Mouse (Mus musculus) liver, embryonic 16.5 days (tissue): Measurements from ENCODE around the gene B4galnt2. TPM values are rescaled to one million over a fixed set of nuclear protein-coding genes. Genes with fewer than 3 reads are reported as not detected.

Experiments
- ATAC-seq: fragments of 200-750 bp; cut with Nextera tagmentation; 2 replicates; pipeline ENCODE4 v1.8.0; 2017; ENCODE audit warnings: low read depth, mild to moderate bottlenecking, moderate number of reproducible peaks, moderate library complexity
- H3K27ac ChIP-seq: fragments of 300-500 bp; sonication (generic); 2 replicates; pipeline ENCODE4 v1.5.1; 2014; ENCODE audit warnings: mild to moderate bottlenecking, low read length
- H3K27me3 ChIP-seq: fragments of 300-500 bp; sonication (generic); 2 replicates; pipeline ENCODE4 v1.6.1; 2014; ENCODE audit warnings: low read depth, low read length, mixed read lengths; ENCODE audit not compliant: control insufficient read depth, insufficient read depth
- H3K36me3 ChIP-seq: fragments of 300-500 bp; sonication (generic); 2 replicates; pipeline ENCODE4 v1.6.1; 2014; ENCODE audit warnings: mild to moderate bottlenecking; ENCODE audit not compliant: control insufficient read depth, insufficient read depth
- H3K4me1 ChIP-seq: fragments of 300-500 bp; sonication (generic); 2 replicates; pipeline ENCODE4 v1.6.1; 2014; ENCODE audit warnings: low read depth, low read length, mixed read lengths; ENCODE audit not compliant: control insufficient read depth
- H3K4me2 ChIP-seq: fragments of 300-500 bp; sonication (generic); 2 replicates; pipeline ENCODE4 v1.6.1; 2014; ENCODE audit warnings: low read depth, low read length, mixed read lengths
- H3K4me3 ChIP-seq: fragments of 300-500 bp; sonication (generic); 2 replicates; pipeline ENCODE4 v1.5.1; 2014; ENCODE audit warnings: low read depth, mild to moderate bottlenecking, low read length
- H3K9ac ChIP-seq: fragments of 300-500 bp; sonication (generic); 2 replicates; pipeline ENCODE4 v1.6.1; 2014; ENCODE audit warnings: low read depth, low read length
- H3K9me3 ChIP-seq: fragments of 300-500 bp; sonication (generic); replicated peaks from 2 replicates; pipeline ENCODE4 v1.6.1; 2016; ENCODE audit warnings: low read length; ENCODE audit not compliant: control insufficient read depth
- WGBS: fragments of 180-500 bp; shearing (Covaris S2); extraction: QIAGEN DNeasy Blood & Tissue Kit; methylation state at CpG from one replicate; pipeline ENCODE4 v1.1.7; 2014; ENCODE audit not compliant: insufficient replicate concordance; 5-methylcytosine and 5-hydroxymethylcytosine counted together
- polyA plus RNA-seq: library from polyadenylated mRNA; unstranded; fragments of >200 nt; fragmentation: Nextera tagmentation; extraction: Ambion mirVana; gene quantifications from 2 replicates; pipeline ENCODE4 v1.2.1, GENCODE M21; 2015

The B4galnt2 gene
- polyA plus RNA-seq, 1 experiment from 2014 or later: 0.50 TPM

DNA sequence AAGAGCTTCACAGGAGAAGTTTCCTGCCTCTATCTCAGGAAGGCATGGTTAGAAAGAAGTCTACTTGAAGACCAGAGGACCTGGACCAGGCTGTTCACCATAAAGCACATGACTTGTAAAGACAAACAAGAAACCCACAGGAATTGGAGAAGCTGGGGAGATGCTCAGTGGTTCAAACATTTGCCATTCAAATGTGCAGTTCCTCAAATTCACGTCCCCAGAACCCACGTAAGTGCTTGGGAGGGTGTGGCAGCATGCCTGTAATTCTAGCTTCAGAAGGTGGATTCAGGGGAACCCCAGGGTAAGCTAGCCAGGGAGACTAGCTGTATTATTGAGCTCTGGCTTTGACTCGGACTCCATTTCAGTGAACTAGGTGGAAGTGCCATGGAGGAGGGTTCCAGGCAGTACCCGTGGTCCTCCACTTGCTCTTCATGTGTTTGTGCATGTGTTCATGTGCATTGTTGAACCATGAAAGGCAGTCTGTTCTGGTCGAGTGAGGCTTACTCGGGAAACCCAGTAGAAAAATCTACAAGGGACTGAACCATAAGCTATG is 44.7 kb downstream of the B4galnt2 start:
- Histone ChIP-seq H3K9ac (no peak overlapping the region), H3K36me3 (no peaks in the 10 kb centered on the region), H3K4me1 (peaks cover 11% of the 10 kb centered on the region), H3K27me3 (no peaks in the 10 kb centered on the region), H3K4me3 (no peak overlapping the region), H3K9me3 (no peaks in the 10 kb centered on the region), H3K27ac (no peak overlapping the region), H3K4me2 (no peak overlapping the region)
- 48% methylated on average over 6 of the region's 6 CpGs for WGBS
- no peak for ATAC-seq

DNA sequence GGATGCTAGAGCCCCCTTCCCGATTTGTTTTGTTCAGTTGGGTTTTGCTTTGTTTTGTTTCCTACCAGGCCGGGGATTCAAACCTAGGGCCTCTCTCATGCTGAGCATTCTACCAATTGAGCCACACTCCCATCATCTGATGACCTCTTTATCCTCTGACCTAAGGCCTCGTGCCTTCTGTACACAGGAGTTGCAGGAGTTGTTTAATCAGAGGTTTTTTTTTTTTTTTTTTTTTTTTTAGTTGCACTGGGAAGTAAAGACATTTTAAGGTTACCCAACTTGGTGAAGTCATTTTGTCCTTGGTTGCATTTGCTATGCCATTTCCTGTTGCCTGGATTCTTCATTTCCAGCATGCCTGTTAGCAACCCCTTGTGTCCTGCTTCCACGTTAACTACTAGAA is 45.2 kb downstream of the B4galnt2 start:
- Histone ChIP-seq H3K36me3 (no peaks in the 10 kb centered on the region), H3K4me3 (no peak overlapping the region), H3K27ac (no peak overlapping the region), H3K9ac (no peak overlapping the region), H3K27me3 (no peaks in the 10 kb centered on the region), H3K9me3 (no peaks in the 10 kb centered on the region), H3K4me2 (no peak overlapping the region), H3K4me1 (peaks cover 11% of the 10 kb centered on the region)
- no peak for ATAC-seq
- WGBS: 55% methylated on average over 4 of the region's 4 CpGs

DNA sequence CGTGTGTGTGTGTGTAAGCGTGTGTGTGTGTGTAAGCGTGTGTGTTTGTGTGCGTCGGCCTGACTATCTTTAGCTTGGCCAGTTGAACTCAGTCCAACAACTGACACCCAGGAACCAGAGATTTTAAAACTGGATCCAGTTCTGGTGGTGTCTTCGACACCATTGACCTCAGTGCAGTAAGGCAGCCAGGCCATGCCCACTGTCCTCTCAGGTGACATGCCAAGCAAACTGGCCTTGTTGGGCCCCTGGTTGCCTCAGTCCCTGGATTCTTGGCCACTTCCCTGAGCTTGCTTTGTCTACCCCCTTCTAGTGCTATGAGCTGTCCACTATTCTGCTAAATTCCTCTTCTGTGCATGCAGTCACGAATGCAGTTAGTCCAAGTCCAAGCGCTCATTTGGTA is 53.3 kb downstream of the B4galnt2 start:
- H3K27ac ChIP-seq: no peak overlapping the region; the same call in 1 of the 2 replicates
- no peaks in the 10 kb centered on the region for H3K36me3 ChIP-seq
- no peak overlapping the region for H3K4me2 ChIP-seq
- H3K9me3 ChIP-seq: no peaks in the 10 kb centered on the region
- ATAC-seq: no peak
- 74% methylated on average over 8 of the region's 8 CpGs for WGBS
- H3K9ac ChIP-seq: no peak overlapping the region
- H3K27me3 ChIP-seq: no peaks in the 10 kb centered on the region
- peaks cover 24% of the 10 kb centered on the region for H3K4me1 ChIP-seq
- H3K4me3 ChIP-seq: no peak overlapping the region

DNA sequence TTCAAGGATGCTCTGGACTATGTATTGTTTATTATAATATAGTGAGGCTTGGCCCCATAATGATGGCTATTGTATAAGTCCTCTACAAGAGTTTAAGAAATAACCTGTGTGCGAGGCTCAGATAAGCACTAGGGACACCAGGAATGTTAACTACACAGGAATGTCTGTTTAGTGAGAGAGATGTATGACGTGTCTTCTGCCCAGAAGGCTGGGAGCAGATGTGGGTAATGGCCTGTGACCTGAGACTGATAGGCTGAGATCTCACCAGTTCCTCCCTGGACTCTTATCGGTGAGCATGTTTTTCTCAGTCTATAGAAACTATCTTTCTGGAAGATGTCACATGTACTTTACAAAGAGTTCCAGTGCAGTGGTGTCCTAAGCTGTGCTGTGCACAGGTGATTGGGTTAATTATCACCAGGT is 54.6 kb downstream of the B4galnt2 start:
- WGBS: 9% methylated on average over 3 of the region's 3 CpGs

DNA sequence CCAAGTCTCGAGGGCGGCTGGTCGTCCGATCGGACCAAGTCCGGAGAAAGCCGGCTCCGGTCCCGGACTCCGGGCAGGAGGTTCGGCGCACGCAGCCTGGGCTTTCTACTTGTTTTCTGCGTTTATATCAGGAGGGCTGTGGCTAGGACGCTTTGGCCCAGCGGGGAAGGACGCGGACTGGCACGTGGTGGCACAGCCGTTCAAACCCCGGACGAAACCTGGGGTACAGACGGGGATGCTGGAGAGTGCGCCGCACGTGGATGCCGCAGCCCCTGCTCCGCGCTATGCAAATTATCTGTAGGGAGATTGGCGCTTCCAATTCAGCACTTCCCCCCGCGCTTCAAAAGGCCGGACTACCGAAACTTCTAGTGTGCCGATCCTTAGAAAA is 55.2 kb downstream of the B4galnt2 start:
- Histone ChIP-seq H3K36me3 (no peaks in the 10 kb centered on the region), H3K27me3 (no peaks in the 10 kb centered on the region), H3K9ac (peak overlapping the region; percentile 77), H3K9me3 (no peaks in the 10 kb centered on the region), H3K27ac (peak overlapping the region; percentile 96), H3K4me3 (peak overlapping the region; percentile 80), H3K4me2 (peak overlapping the region; percentile 83), H3K4me1 (peaks cover 24% of the 10 kb centered on the region)
- WGBS: under 1% methylated on average over 35 of the region's 35 CpGs
- ATAC-seq: peak; percentile 45

More for the DNA sequence above, 54.6 kb downstream of the B4galnt2 start:
- H3K27me3 ChIP-seq: no peaks in the 10 kb centered on the region
- H3K36me3 ChIP-seq: no peaks in the 10 kb centered on the region
- H3K4me2 ChIP-seq: peak overlapping the region; percentile 83
- no peaks in the 10 kb centered on the region for H3K9me3 ChIP-seq
- H3K4me3 ChIP-seq: peak overlapping the region; percentile 80
- peak overlapping the region; percentile 96 for H3K27ac ChIP-seq
- H3K9ac ChIP-seq: peak overlapping the region; percentile 77
- ATAC-seq: peak; percentile 31
- peaks cover 24% of the 10 kb centered on the region for H3K4me1 ChIP-seq

DNA sequence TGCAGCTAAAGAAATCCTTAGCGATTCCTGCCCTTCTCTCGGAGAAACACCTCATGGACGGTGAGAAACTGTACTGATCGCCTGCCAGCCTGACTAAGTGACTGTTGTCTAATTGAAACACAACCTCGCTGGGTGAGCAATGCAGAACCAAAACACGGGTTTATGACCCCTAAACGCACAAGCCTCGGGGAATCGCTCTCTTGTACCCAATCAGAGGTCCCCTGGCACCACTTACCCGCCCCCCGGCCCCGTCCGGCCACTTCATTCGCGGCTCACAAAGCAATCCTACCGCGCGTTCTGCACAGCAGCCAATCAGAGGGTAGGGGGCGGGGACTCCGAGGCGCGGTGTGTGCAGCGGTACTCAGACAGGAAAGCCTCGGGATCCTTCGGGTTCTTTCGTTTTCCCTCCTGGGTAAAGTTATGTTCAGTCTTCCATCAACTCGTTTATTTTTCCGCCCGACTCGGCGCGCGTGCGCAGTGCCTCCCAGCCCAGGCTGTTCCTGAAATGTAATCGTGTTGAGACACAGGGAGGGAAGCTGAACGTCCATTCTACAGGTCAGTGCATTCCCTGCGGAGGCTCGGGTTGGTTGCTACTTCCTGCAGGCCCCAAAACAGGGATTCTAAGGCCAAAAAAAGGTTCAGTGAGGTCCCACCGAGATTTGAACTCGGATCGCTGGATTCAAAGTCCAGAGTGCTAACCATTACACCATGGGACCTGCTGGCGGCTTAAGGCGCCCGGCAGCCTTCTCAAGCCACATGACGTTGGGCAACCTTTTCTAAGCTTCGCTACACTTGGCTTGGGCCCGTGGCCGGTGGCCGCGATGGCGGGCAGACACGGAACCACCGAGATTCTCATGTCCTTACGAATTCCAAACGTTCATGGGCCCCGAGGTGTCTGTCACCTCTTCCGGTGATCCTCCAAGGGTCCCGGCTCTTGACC is 55.9 kb downstream of the B4galnt2 start:
- under 1% methylated on average over 58 of the region's 58 CpGs for WGBS
- Histone ChIP-seq H3K9me3 (no peaks in the 10 kb centered on the region; the same call in 1 of the 2 replicates), H3K27ac (peak overlapping the region; percentile 96), H3K4me2 (peak overlapping the region; percentile 83), H3K36me3 (no peaks in the 10 kb centered on the region), H3K9ac (peak overlapping the region; percentile 83), H3K4me1 (peaks cover 24% of the 10 kb centered on the region), H3K4me3 (peak overlapping the region; percentile 80), H3K27me3 (no peaks in the 10 kb centered on the region)
- ATAC-seq: peak; percentile 96

DNA sequence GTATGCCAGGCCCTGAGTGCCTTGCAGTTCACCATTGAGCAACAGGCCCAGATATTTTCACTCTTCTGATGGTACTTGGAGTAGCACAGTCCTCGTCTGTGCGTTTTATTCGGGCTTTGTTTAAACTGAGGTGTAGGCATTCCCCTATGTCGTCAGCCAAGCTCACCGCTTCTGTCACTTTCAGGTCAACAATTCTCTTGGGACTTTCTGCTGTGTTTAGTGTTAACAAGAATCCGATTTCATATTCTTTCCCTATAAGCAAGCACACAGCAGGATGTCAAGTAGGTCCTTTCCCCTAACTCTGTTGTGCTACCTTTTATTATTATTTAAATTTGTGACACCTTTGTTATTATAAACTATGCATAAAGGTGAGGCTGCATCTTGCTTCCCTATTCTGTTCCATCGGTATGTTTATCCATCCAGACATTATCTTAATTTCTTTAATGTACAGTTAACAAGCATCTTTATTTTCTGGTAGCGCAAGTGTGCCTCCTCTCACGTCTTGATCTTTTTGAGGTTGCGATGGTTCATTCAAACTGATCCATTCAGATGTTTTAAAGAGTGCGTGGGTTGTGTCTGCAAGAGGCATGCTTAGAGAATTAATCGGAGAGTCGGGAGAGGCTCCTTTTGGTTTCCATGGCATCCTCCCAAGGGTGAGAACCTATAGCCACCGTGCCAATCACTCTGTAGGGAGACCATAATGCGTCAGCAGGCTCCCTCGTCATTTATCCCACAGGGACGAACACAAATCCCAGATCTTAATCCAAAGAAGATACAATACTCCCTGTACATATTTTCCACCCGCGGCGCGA is 56.8 kb downstream of the B4galnt2 start:
- no peaks in the 10 kb centered on the region for H3K27me3 ChIP-seq
- H3K9me3 ChIP-seq: no peaks in the 10 kb centered on the region; the same call in 1 of the 2 replicates
- H3K36me3 ChIP-seq: no peaks in the 10 kb centered on the region
- peak overlapping the region; percentile 96 for H3K27ac ChIP-seq
- peak overlapping the region; percentile 83 for H3K4me2 ChIP-seq
- H3K4me3 ChIP-seq: peak overlapping the region; percentile 80
- no peak for ATAC-seq
- 26% methylated on average over 21 of the region's 21 CpGs for WGBS
- H3K9ac ChIP-seq: peak overlapping the region; percentile 83
- H3K4me1 ChIP-seq: peaks cover 24% of the 10 kb centered on the region

DNA sequence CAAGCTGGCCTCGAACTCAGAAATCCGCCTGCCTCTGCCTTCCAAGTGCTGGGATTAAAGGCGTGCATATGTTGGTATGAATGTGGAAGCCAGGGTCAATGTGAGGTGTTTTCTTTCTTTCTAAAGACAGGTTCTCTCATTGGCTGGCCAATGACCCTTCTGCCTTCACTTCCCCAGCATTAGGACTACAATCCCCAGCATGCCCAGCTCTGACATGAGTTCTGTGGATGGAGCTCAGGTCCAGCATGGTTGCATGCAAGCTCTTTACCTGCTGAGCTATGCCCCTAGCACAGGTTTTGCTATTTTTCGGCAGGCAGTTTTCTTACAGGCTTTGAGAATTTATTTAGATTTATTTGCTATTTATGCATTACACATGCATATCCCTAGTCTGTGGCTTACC is 57.4 kb downstream of the B4galnt2 start:
- ATAC-seq: no peak
- peaks cover 24% of the 10 kb centered on the region for H3K4me1 ChIP-seq
- no peaks in the 10 kb centered on the region for H3K27me3 ChIP-seq
- H3K9ac ChIP-seq: no peak overlapping the region
- no peak overlapping the region for H3K27ac ChIP-seq
- 64% methylated on average over 4 of the region's 4 CpGs for WGBS
- no peaks in the 10 kb centered on the region for H3K36me3 ChIP-seq
- no peak overlapping the region for H3K4me3 ChIP-seq
- H3K9me3 ChIP-seq: no peaks in the 10 kb centered on the region; the same call in 1 of the 2 replicates
- 0 out of 2 replicates have a peak overlapping the region, but pooled peaks have one; percentile 83 for H3K4me2 ChIP-seq
